Mouse (Mus musculus) ES-Bruce4 (cell line): Measurements from ENCODE around the gene Tbc1d1. TPM values are rescaled to one million over a fixed set of nuclear protein-coding genes. Genes with fewer than 3 reads are reported as not detected.

Experiments used
- H3K27ac ChIP-seq: 2 replicates; pipeline ENCODE4 v1.5.1; 2012; ENCODE audit warnings: low read length, inconsistent platforms; ENCODE audit not compliant: insufficient read depth
- H3K27me3 ChIP-seq: 2 replicates; pipeline ENCODE4 v1.6.1; 2012; ENCODE audit warnings: mild to moderate bottlenecking, low read length, inconsistent platforms; ENCODE audit not compliant: control insufficient read depth, poor library complexity, insufficient read depth, severe bottlenecking
- H3K36me3 ChIP-seq: 2 replicates; pipeline ENCODE4 v1.6.1; 2012; ENCODE audit warnings: inconsistent platforms, mild to moderate bottlenecking, low read length, moderate library complexity; ENCODE audit not compliant: control insufficient read depth, poor library complexity, insufficient read depth, severe bottlenecking
- H3K4me1 ChIP-seq: one replicate; pipeline ENCODE4 v1.8.1; 2011; ENCODE audit warnings: low read length; ENCODE audit not compliant: control insufficient read depth, insufficient read depth
- H3K4me3 ChIP-seq: 2 replicates; pipeline ENCODE4 v1.5.1; 2011; ENCODE audit warnings: low read depth, mild to moderate bottlenecking, low read length
- H3K9ac ChIP-seq: 2 replicates; pipeline ENCODE4 v1.6.1; 2012; ENCODE audit warnings: low read depth, mild to moderate bottlenecking, inconsistent platforms; ENCODE audit not compliant: poor library complexity, severe bottlenecking
- H3K9me3 ChIP-seq: replicated peaks from 2 replicates; pipeline ENCODE4 v1.6.1; 2012; ENCODE audit warnings: mild to moderate bottlenecking, low read length, inconsistent platforms; ENCODE audit not compliant: control insufficient read depth, poor library complexity, insufficient read depth, severe bottlenecking
- CTCF ChIP-seq: IDR thresholded peaks from one replicate; pipeline ENCODE4 v1.8.1; 2011; ENCODE audit warnings: low read depth, low read length
- EP300 ChIP-seq: IDR thresholded peaks from 2 replicates; pipeline ENCODE4 v1.6.1; 2011; ENCODE audit warnings: low read depth, low read length; ENCODE audit not compliant: insufficient read depth
- POLR2A ChIP-seq: IDR thresholded peaks from one replicate; pipeline ENCODE4 v1.8.1; 2011; ENCODE audit warnings: low read length; ENCODE audit not compliant: insufficient read depth
- polyA plus RNA-seq: library from polyadenylated mRNA; stranded (reverse); fragments of >200 nt; gene quantifications from 2 replicates; pipeline ENCODE4 v1.2.4, GENCODE M21; 2011; ENCODE audit warnings: low read depth; ENCODE audit not compliant: missing spikeins, insufficient read depth, insufficient read length

Gene Tbc1d1
- polyA plus RNA-seq, 1 experiment, result 46.2 TPM

- TF ChIP-seq EP300 (no peak), POLR2A (no peak), CTCF (no peak)
- Histone ChIP-seq H3K27ac (no peak overlapping the region), H3K9ac (no peak overlapping the region), H3K27me3 (no peaks in the 10 kb centered on the region; the same call in 1 of the 2 replicates), H3K9me3 (no peaks in the 10 kb centered on the region), H3K4me3 (no peak overlapping the region), H3K36me3 (no peaks in the 10 kb centered on the region), H3K4me1 (peaks cover 1% of the 10 kb centered on the region)
Measured at GRCm38 (mm10) chr5:64205610-64206009, 49.5 kb downstream of the Tbc1d1 start.

GRCm38 (mm10) chr5:64206431-64206830 is 50.3 kb downstream of the Tbc1d1 start:
- Histone ChIP-seq H3K9ac (no peak overlapping the region), H3K27ac (no peak overlapping the region), H3K4me1 (peaks cover 1% of the 10 kb centered on the region), H3K36me3 (no peaks in the 10 kb centered on the region), H3K27me3 (no peaks in the 10 kb centered on the region; the same call in 1 of the 2 replicates), H3K9me3 (no peaks in the 10 kb centered on the region), H3K4me3 (no peak overlapping the region)
- TF ChIP-seq EP300, result no peak
- no peak for TF ChIP-seq POLR2A
- TF ChIP-seq CTCF, result no peak

- no peak overlapping the region for H3K9ac ChIP-seq
- H3K4me1 ChIP-seq, result peaks cover 1% of the 10 kb centered on the region
- H3K4me3 ChIP-seq, result no peak overlapping the region
- no peak overlapping the region for H3K27ac ChIP-seq
- no peaks in the 10 kb centered on the region for H3K9me3 ChIP-seq
- no peaks in the 10 kb centered on the region; the same call in 1 of the 2 replicates for H3K27me3 ChIP-seq
- TF ChIP-seq EP300, result no peak
- no peak for TF ChIP-seq CTCF
- TF ChIP-seq POLR2A, result no peak
- no peaks in the 10 kb centered on the region for H3K36me3 ChIP-seq
Measured at GRCm38 (mm10) chr5:64206875-64207274, 50.8 kb downstream of the Tbc1d1 start.

GRCm38 (mm10) chr5:64207800-64208199 is 51.7 kb downstream of the Tbc1d1 start:
- H3K9me3 ChIP-seq, result no peaks in the 10 kb centered on the region
- H3K27me3 ChIP-seq, result no peaks in the 10 kb centered on the region; the same call in 1 of the 2 replicates
- H3K9ac ChIP-seq, result no peak overlapping the region
- no peak overlapping the region for H3K4me3 ChIP-seq
- no peaks in the 10 kb centered on the region for H3K36me3 ChIP-seq
- H3K4me1 ChIP-seq, result peaks cover 1% of the 10 kb centered on the region
- TF ChIP-seq CTCF, result no peak
- TF ChIP-seq POLR2A, result no peak
- TF ChIP-seq EP300, result no peak
- H3K27ac ChIP-seq, result no peak overlapping the region

GRCm38 (mm10) chr5:64210817-64211216 is 54.7 kb downstream of the Tbc1d1 start:
- Histone ChIP-seq H3K27me3 (no peaks in the 10 kb centered on the region; the same call in 1 of the 2 replicates), H3K9me3 (no peaks in the 10 kb centered on the region), H3K27ac (no peak overlapping the region), H3K9ac (no peak overlapping the region), H3K36me3 (no peaks in the 10 kb centered on the region), H3K4me3 (no peak overlapping the region), H3K4me1 (no peaks in the 10 kb centered on the region)
- TF ChIP-seq EP300, result no peak
- TF ChIP-seq POLR2A, result no peak
- no peak for TF ChIP-seq CTCF

- Histone ChIP-seq H3K36me3 (no peaks in the 10 kb centered on the region), H3K9me3 (no peaks in the 10 kb centered on the region), H3K27me3 (no peaks in the 10 kb centered on the region; the same call in 1 of the 2 replicates), H3K4me1 (no peaks in the 10 kb centered on the region), H3K9ac (no peak overlapping the region), H3K27ac (no peak overlapping the region), H3K4me3 (no peak overlapping the region)
- TF ChIP-seq EP300 (no peak), POLR2A (no peak), CTCF (no peak)
Measured at GRCm38 (mm10) chr5:64211284-64211683, 55.2 kb downstream of the Tbc1d1 start.
